Mouse (Mus musculus) layer of hippocampus, adult 2 months (tissue): ENCODE results near the gene Uqcc3. TPM values are rescaled to one million over a fixed set of nuclear protein-coding genes. Genes with fewer than 3 reads are reported as not detected.
A peak's percentile ranks its signal among the peaks of the same experiment; 100 is the strongest.
"Not testable (repeated sequence)": the region's sequence is repeated elsewhere in the genome, so short reads cannot be mapped to it uniquely, and the experiment has no call there.

Source experiments
- DNase-seq, 2 experiments: peaks; one replicate each; pipeline ENCODE4 v3.0.0; 2022; ENCODE audit warnings: low spot score in 2 of 2
- H3K27ac ChIP-seq: fragments of 200-600 bp; 2 replicates; pipeline ENCODE4 v1.8.1; 2022
- H3K4me3 ChIP-seq: fragments of 200-600 bp; 2 replicates; pipeline ENCODE4 v1.8.1; 2022; ENCODE audit warnings: mild to moderate bottlenecking
- CTCF ChIP-seq: fragments of 200-600 bp; conservative IDR thresholded peaks from 2 replicates; pipeline ENCODE4 v1.8.1; 2022; ENCODE audit warnings: antibody characterized with exemption, mild to moderate bottlenecking, moderate library complexity
- total RNA-seq, 2 experiments: library from RNA; stranded (reverse); gene quantifications; 2 replicates each; pipeline ENCODE4 v1.2.3; 2021

Uqcc3 gene
- total RNA-seq, 2 experiments from 2014 or later = 32.5 to 32.8 TPM

GRCm38 (mm10) chr19:8914212-8914611 lies 33.5 kb upstream of the Uqcc3 start:
- peak in 1 of 2 experiments; percentile 50 for DNase-seq
- Histone ChIP-seq H3K4me3 (no peak overlapping the region), H3K27ac (peak overlapping the region; percentile 79)
- TF ChIP-seq CTCF = no peak

DNA sequence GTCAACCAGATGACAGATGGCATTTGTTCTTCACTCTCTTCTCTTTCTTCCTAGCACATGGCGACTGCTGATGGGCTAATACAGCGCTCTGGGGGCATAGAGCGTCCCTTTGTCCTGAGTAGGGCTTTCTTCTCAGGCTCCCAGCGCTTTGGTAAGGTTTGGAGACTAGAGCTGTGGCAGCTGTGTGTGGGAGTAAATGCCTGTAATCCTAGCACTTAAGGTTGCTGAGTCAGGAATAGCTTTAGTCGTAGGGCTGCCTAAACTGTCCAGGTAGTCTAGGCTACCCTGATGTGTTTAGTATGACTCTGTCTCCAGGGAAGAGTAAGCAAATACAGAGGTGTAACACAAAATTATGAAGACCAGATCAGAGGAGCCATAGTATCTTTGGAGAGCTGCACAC lies 31.1 kb upstream of the Uqcc3 start:
- H3K27ac ChIP-seq = peak overlapping the region; percentile 79
- no peak overlapping the region for H3K4me3 ChIP-seq
- TF ChIP-seq CTCF = no peak
- DNase-seq = no peak

GRCm38 (mm10) chr19:8908531-8908930 lies 27.8 kb upstream of the Uqcc3 start:
- TF ChIP-seq CTCF = no peak
- H3K4me3 ChIP-seq = no peak overlapping the region
- peak overlapping the region; percentile 51 for H3K27ac ChIP-seq
- no peak for DNase-seq

DNA sequence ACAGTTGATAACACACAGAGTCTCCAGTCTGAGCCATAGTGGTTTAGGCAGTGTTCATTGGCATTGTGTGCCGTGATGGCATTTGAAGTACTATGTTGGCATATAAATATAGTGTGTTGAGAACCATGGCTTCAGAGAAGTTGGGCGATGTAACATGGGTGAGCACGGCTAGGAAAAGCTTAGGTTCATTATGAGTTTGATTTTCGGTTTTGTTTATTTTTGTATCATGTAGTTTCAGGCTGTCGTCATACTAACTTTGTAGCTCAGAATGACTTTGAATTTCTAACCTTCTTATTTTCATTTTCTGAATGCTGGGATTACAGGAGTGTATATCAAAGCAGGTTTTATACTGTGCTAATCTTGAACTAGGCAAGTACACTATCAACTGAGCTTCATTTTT lies 22.7 kb upstream of the Uqcc3 start:
- no peak for TF ChIP-seq CTCF
- Histone ChIP-seq H3K4me3 (no peak overlapping the region), H3K27ac (no peak overlapping the region)
- DNase-seq = no peak

DNA sequence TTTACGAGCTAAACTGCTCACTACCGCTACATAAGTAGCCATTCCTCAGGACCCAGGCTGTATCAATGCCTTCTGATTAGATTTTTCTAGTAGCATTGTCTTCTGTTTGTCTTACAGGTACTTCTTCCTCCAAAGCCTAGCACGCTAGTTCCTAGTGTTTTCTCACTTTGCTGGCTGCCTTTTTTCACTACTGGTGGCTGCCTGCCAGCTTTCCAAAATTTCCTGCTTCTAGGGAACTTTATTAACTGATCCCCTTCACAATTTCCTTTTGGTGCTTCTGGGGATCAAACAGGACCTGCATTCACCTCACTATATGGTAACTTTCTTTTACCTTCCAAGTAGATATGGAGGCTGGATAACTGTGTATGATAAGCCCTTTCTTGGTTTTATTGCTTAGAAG lies 18.4 kb upstream of the Uqcc3 start:
- Histone ChIP-seq H3K4me3 (peak overlapping the region; percentile 97), H3K27ac (no peak overlapping the region)
- TF ChIP-seq CTCF = no peak
- DNase-seq = no peak

DNA sequence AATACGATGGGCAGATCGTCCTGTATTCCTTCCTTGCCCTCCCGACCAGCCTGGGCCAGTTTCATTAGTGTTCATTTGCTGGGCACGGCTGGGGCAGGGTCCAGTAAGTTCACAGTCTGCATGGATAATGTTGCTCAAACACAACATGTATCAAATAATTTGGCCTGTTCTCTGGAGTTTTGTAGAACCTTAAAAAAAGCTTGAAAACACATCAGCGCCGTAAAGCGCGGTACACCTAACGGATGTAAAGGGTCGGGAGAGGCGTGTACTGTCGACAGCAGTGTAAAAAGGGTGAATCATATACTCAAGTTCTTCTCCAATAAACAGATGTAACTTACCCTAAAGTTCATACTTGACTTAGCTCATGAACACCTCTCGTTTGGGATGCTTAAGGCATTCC lies 17.9 kb upstream of the Uqcc3 start:
- TF ChIP-seq CTCF = no peak
- peak overlapping the region; percentile 97 for H3K27ac ChIP-seq
- peak overlapping the region; percentile 97 for H3K4me3 ChIP-seq
- no peak for DNase-seq

DNA sequence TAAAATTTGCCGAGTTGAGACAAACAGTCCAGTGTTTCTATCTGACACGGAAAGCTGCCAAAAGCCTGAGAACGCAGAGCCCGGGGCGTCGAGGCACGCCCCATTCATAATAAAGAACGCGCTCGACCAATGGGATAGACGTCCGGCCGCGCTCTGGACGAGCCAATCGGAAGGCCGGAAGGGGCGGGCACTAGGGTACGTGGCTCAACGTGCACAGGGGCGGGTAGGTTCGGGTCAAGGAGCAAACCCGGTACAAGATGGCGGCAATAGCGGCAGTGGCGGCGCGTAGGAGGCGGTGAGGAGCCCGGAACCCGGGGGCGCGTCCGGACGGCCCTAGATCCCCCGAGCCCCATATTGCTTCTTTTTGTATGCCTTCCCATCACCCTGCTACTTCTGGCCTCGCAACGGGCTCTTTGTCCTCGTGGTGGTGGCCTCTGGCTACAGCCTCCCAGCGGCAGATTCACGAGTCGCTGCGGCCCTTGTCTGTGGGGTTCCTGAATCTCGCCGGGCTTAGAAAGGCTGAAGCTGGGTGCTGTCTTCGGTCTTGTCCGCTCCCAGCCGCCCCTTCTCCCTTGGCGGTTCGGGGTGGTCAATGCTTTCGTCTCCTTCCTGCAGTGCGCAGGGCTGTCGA lies 17.3 kb upstream of the Uqcc3 start, which contains the start of gene Ganab:
TSS of gene Ganab (plus strand) at position 207 of the 631 bp plus-strand sequence.
- Histone ChIP-seq H3K27ac (peak within 1 kb of the TSS; percentile 97), H3K4me3 (peak within 1 kb of the TSS; percentile 97)
- TF ChIP-seq CTCF = peak; percentile 48
- peak; percentile 96 to 97 for DNase-seq

DNA sequence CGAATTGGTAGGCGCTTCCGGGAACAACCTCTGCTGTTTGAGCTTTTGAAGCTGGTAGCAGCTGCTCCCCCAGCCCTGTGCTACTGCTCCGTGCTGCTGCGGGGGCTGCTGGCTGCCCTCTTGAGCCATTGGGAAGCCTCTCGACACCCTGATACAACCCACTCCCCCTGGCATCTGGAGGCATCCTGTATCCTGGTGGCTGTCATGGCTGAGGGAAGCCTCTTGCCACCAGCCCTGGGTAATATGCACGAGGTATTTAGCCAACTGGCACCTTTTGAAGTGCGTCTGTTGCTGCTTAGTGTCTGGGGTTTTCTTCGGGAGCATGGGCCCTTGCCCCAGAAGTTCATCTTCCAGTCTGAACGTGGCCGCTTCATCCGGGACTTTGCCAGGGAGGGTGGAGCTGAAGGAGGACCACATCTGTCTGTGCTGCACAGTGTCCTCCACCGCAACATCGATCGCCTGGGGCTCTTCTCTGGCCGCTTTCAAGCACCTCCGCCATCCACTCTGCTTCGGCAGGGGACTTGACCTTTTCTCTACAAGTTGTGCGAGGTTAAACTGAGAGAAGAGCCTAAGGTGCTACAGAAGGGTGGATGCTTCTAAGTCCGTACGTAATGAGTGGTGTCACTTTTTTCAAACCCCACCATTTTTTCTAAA lies 16.6 kb upstream of the Uqcc3 start:
- Histone ChIP-seq H3K27ac (peak overlapping the region; percentile 97), H3K4me3 (peak overlapping the region; percentile 97)
- peak in 1 of 2 experiments; percentile 44 for DNase-seq

DNA sequence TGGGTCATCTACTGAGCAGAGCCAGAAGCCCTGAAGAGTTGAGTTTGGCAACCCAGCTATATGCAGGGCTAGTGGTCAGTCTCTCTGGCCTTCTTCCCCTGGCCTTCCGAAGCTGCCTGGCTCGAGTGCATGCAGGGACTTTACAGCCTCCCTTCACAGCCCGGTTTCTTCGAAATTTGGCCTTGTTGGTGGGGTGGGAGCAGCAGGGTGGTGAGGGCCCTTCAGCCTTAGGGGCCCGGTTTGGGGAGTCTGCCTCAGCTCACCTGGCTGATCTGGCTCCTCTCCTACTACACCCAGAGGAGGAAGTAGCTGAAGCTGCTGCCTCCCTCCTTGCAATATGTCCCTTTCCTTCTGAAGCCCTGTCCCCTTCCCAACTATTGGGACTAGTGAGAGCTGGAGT lies 15.5 kb upstream of the Uqcc3 start:
- not testable (repeated sequence) for DNase-seq, H3K4me3 ChIP-seq, H3K27ac ChIP-seq

- Histone ChIP-seq H3K27ac (no peak overlapping the region), H3K4me3 (no peak overlapping the region)
- DNase-seq = no peak
- no peak for TF ChIP-seq CTCF
Observed at GRCm38 (mm10) chr19:8895397-8895960, 14.8 kb upstream of the Uqcc3 start.

GRCm38 (mm10) chr19:8892829-8893766 lies 12.4 kb upstream of the Uqcc3 start, which contains the start of gene Ints5:
Gene Ints5 (plus strand): TSS chr19:8893005.
- DNase-seq = peak; percentile 84 to 87
- peak within 1 kb of the TSS; percentile 85 for H3K27ac ChIP-seq
- no peak for TF ChIP-seq CTCF
- H3K4me3 ChIP-seq = peak within 1 kb of the TSS; percentile 97

DNA sequence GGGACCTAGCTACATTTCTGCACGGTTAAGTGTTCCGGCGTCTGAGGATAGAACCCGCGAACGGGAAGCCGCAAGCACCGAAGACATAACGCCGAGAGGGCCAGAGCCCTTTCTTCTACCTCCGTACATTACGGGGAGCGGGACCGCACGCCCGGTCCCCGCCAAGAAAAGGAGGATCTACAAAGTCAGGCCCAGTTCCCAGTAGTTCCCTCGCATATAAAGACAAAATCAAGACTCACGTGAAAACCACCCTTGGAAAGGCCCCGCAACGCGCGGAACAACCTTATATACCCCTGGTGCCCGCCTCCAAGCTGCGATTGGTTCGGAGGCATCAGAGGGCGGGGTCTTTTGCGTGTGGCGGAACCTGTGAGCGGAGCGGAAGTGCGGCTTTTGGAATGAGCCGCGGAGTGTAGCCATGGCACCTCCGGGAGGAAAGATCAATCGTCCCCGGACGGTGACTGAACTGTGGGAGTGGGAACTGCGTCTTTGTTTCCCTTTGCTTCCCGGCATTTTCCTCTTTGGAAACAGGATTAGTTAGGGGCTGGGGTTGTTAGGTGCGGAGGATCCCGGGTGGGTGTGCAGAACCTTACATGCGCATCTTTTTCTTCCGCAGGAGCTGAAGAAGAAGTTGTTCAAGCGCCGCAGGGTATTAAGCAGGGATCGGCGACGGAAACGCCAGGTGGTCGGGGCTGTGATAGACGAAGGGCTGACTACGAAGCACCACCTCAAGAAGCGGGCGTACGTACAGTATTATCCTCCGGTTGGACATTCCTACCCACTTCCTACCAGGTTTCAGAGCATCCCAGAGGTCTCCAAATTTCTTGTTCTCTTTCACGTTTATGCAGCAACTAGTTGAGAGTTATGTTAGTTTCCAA lies 8.0 kb upstream of the Uqcc3 start, which contains the start of the genes 1810009A15Rik and Gm49416:
TSS of gene 1810009A15Rik (plus strand) at position 343 of the 875 bp plus-strand sequence.
TSS of gene Gm49416 (plus strand) at position 416 of the 875 bp plus-strand sequence.
- no peak for TF ChIP-seq CTCF
- peak within 1 kb of the TSS; percentile 64 for H3K4me3 ChIP-seq
- peak within 1 kb of the TSS; percentile 94 for H3K27ac ChIP-seq

More for the DNA sequence above, 8.0 kb upstream of the Uqcc3 start, which contains the start of the genes 1810009A15Rik and Gm49416:
- peak; percentile 94 to 95 for DNase-seq
